Mouse (Mus musculus) left cerebral cortex, adult 9 months (tissue): ENCODE data around the gene Minar1.
A peak's percentile ranks its signal among the peaks of the same experiment; 100 is the strongest.

Experiments used
- DNase-seq, 2 experiments: peaks; one replicate each; pipeline ENCODE4 v3.0.0; 2022; ENCODE audit warnings: low spot score in 2 of 2

The Minar1 gene

GRCm38 (mm10) chr9:89623006-89623760 lies at the start of gene Minar1:
Gene Minar1 (minus strand): TSS chr9:89623125.
- peak in 1 of 2 experiments; percentile 17 for DNase-seq

DNA sequence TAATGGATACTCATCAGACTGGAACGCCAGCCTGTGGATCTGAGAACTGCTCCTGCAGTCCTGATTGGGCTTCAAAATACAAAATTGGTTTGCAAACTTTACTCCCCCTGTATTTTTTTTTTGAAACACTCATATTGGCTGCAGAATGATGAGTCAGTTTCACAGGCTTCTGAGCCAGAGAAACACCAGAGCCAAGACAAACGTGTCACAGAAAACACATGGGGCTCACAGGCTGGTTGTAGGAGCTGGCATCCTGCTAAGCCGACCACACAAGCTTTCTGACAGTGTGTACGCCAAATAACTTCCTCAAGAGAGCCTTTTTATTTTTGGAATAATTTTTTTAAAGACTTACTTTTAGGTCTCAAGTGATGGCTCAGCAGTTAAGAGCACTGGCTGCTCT lies 47.0 kb upstream of the Minar1 start:
- peak; percentile 27 to 63 for DNase-seq

DNA sequence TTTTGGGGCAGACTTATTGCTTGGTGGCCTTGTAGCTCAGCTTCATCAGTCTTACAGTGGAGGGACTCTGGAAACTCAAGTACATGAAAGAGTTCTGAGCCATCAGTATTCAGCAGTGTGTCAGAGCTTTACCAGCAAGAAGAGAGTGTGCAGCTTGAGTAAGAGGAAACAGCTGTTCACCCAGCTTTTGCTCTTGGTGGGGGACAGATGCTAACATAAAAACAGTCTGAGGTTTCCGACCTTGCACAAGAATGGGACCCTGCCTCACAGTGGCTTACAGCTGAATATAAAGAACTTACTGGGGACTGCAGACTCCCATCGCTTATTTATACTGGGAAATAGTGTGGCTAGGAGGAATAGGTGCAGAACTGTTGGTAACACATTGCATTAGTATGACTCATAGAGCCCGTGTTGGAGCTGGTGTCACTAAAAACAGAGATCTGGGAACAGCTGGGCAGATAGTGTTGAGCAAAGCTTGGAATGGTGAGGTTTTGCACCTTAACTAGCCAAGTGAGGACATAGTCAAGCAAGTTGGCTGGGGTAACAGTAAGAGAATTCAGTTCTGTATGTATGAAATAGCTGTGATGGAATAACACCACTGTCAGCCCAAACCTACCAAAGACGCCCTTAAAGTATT lies 44.5 kb upstream of the Minar1 start:
- no peak for DNase-seq

- no peak for DNase-seq
These were observed 28.0 kb upstream of the Minar1 start for GRCm38 (mm10) chr9:89650913-89651312.

DNA sequence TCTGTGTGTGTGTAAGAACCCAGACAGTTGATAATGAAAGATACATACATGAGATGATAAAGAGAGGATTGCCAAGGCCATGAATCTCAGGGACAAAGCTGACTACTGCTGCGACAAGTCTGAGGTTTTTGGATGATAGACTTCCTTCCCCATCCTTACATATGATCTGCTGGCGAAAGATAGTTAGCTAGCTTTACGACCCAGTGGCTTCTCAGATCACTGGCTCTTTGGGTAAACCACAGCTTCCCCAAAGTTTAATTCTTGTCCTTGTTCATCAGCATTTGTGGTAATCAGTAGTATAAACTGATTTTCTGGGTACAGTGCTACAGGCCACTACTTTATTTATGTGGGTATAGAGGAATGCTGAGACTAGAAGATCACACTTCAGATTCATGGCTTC lies 14.5 kb upstream of the Minar1 start:
- DNase-seq = no peak

- no peak for DNase-seq
These were observed 474 bp downstream of the Minar1 start for GRCm38 (mm10) chr9:89622296-89623005.

- no peak for DNase-seq
These were observed 1.2 kb downstream of the Minar1 start for GRCm38 (mm10) chr9:89621750-89622149.

DNA sequence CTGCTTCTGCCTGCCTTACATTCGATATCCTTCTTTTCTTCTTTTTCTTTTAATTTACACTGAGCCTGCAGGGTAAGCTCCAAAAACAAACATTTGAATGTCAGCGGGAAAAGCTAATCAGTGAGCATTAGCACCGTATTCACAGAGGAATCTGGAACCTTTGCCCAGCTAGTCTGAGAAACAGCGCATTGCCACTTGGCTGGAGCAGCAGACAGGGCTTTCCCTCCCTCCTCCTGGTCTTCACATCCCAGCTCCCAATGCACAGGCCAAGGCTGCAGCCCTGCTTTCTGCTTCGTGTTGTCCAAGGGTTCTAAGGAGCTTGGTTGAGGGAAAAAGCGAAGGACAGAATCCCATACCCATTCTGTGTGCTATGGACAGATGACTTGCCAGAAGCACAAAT lies 2.6 kb downstream of the Minar1 start:
- no peak for DNase-seq

GRCm38 (mm10) chr9:89616946-89617345 lies 6.0 kb downstream of the Minar1 start:
- DNase-seq = no peak

DNA sequence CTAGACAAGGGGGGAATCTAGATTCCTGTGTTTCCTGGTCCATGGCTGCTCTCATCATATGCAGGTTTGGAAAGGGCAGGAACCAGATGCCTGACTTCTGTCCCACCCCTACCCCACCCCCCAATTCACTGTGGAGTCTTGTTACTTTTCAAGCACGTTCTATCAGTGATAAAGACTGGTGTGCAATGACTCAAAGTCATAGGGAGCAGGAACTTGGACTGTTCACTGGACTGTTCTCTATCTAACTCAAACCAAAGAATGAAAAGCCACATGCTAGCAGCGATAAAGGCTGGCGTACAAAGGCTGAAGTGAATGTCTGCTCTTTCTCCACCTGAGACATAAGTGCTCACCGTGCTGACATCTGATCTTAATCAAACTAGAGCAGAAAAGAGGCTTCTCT lies 12.3 kb downstream of the Minar1 start:
- DNase-seq = no peak

DNA sequence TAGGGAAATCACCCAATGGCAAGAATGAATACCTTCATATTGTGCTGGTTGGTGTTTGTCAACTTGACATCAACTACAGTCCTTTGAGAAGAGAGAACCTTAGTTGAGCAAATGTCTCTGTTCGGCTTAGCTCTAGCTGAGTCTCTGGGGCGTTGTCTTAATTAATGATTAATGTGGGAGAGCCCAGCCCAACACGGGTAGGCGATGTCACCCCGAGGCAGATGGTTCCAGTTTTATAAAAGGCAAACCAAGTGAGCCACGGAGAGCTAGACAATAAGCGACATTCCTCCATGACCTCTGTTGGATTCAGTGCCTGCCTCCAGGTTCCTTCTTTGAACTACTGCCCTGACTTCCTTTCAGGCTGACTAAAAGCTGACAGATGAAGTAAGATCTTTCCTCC lies 15.6 kb downstream of the Minar1 start:
- no peak for DNase-seq

- no peak for DNase-seq
These were observed 16.7 kb downstream of the Minar1 start for GRCm38 (mm10) chr9:89606256-89606655.

DNA sequence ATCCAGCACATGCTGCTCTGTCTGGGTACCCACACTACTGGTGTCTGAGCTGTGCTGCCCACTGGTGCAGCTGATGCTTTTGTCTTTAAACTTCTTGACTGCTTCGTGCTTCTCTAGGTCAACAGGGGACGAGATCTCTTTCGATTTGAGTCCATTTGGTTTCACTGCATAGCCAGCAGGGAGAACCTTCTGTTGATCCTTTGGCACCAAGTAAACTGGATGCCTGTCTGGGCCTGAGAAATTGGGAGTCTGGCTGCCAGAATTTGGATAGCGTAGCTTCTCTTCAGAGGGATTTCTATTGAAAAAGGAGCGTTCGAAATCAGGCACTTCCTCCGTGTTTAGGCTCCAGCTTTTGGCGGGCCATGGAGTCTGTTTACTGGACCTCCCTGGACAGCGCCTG lies 21.0 kb downstream of the Minar1 start:
- no peak for DNase-seq

- DNase-seq = no peak
These were observed 22.2 kb downstream of the Minar1 start for GRCm38 (mm10) chr9:89600677-89601076.

DNA sequence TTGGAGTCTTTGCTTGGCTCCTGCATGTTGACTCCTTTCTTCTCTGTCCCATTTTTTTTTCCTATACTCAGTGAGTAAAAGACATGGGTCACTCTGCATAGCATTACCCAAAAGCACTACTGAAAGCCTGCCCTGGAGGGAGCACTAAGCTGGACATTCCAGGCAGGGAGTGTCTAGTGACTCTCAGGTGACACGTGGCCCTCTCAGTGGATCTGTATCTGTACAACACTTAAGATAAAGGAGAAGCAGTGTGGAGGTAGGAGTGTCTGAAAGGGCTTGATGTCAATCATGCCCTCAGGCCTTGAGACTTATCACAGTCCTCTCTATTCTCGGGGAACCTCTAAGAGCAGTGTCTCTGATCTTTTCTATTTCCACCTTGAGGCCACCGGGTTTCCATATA lies 25.9 kb downstream of the Minar1 start:
- DNase-seq = no peak

- no peak for DNase-seq
These were observed 26.5 kb downstream of the Minar1 start for GRCm38 (mm10) chr9:89596392-89596791.

DNA sequence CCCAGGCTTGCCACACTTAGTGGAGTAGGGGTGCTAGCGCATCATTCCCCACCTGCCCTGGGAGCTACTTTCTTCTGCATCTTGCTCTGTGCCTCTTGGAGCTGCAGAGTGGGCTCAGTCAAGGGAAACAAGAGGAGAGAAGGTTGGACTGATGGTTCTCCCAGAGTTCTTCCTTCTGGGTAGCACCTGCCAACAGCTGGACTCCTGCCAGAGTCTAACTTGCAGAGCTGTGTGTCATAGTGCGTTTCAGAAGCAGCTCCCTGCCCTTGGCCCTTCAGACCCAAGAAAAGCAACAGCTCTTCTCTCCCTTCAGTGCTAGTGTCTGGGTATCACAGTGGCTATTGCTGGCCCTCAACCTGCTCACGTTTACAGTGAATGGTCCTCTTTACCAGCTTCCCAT lies 30.5 kb downstream of the Minar1 start:
- DNase-seq = no peak

DNA sequence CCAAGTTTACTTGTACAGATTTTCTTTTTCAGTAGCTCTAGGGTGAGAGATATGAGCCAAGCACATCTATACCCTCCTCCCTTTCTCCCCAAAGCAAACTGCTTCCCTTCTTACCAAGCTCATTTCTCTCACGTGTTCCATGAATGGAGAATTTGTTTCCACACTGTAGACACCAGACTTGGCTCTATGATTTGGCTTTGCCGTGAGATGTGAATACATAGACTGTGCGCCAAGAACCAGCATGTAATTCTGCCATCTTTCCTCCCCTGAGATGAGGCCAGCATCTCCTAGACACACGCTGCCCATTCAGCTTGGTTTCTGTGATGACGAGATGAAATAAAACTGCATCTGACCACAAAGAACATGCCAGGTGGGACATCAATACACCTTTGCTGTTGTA lies 44.5 kb downstream of the Minar1 start:
- no peak for DNase-seq

- DNase-seq = peak; percentile 14 to 43
These were observed 70.3 kb downstream of the Minar1 start for GRCm38 (mm10) chr9:89552663-89553062.
